Mouse (Mus musculus) gastrocnemius, adult 8-10 months (tissue): ENCODE results near the gene Ugt1a6a. TPM values are rescaled to one million over a fixed set of nuclear protein-coding genes. Genes with fewer than 3 reads are reported as not detected.

Source experiments
- DNase-seq, 2 experiments: peaks; one replicate each; pipeline ENCODE4 v3.0.0; 2022; ENCODE audit warnings: low spot score in 2 of 2
- total RNA-seq, 4 experiments: library from RNA; stranded (reverse); gene quantifications; 2 replicates each; pipeline ENCODE4 v1.2.4; 2022

Gene Ugt1a6a
- total RNA-seq, 4 experiments from 2014 or later: 0.22 to 2.0 (median 0.47) TPM

DNA sequence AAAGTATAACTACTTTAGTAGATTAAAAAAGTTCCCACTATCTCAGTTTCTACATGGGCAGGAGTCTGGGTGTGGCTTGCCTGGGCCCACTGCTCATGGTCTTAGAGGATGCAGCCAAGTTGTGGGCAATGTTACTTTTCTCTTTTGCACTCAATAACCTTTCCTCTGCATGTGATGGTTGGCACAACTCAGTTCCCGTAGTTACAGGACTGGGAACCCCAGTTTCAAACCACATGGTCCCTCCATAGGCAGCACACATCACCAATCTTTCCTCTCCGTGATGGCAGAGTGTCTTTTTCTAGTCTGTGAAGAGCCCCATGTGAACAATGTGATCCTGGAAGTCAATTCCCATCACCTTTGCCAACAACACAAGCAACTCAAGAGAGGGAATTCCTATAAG, 92.9 kb downstream of the Ugt1a6a start:
- peak in 1 of 2 experiments; percentile 3 for DNase-seq

DNA sequence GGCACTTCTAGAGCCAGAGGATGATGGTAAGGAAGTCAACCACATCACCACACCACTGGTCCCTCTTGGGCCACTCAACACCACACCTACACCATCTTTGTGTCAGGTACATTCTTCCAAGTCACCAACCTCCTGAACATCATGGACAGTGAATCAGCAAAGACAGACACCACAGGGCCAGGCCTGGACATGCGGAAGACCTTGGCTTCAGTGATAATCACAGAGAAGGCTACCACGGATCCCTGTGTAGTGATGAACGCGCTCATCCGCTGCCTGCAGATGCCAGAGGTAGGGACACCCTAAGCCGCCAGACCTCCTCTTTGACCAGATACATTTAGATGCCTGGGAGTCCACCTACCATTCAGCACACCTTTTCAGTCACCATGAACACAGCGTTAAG, 93.5 kb downstream of the Ugt1a6a start:
- peak; percentile 15 to 16 for DNase-seq

GRCm38 (mm10) chr1:88229566-88229965, 95.0 kb downstream of the Ugt1a6a start:
- peak in 1 of 2 experiments; percentile 4 for DNase-seq

- DNase-seq: no peak
These were observed 95.4 kb downstream of the Ugt1a6a start for GRCm38 (mm10) chr1:88229986-88230385.

DNA sequence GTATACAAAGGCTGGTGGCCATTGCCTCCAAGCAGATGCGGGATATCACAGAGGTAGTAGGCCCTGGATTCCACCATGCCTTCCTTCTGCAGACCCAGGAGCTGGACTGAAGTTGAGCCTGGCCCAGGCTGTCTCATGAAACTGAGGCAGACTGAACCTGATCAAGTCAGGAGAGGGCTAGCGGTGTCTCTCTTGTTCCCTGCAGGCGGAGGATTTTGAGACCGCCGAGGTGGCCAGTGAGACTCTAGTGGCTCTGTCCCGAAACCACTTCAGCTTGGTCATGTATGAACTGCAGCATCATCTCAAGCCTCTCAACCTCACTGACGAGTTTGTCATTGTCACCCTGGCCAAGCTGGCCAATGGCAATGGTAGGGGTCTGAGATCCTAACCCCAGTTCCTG, 95.8 kb downstream of the Ugt1a6a start:
- peak in 1 of 2 experiments; percentile 19 for DNase-seq

GRCm38 (mm10) chr1:88230981-88231802, 96.6 kb downstream of the Ugt1a6a start:
- DNase-seq: peak in 1 of 2 experiments; percentile 5

DNA sequence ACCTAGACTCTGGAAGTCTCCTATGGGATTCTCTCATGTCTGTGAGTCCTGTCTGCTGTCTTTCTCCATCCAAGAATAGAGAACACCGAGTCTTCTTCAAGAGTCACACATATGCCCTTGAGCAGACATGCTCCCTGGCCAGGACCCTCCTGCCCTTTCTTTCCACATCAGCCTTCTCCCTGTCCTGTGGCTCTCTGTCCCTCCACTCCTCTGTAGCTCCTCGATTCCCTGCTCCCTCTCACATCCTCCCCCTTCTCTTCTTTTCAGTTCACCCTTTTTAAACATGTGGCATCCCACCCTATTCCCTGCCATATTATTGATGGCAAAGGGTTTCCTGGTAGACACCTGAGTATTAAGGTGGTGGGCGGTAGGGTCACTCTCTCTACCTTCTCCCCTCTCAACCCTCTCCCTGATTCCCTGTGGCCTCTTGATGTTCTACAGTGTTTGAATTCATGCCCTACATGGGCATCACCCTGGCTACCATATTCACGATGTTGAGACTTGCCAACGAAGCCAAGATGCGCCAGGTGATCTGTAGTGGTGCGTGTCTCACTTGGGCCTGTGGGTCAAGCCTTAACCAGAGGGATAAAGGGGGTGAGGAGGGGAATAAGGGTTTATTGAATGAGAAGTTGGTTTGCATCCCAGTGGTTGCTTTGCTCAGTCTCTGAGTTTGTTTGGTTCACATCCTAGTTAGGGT, 97.3 kb downstream of the Ugt1a6a start:
- peak in 1 of 2 experiments; percentile 8 for DNase-seq

GRCm38 (mm10) chr1:88232664-88233380, 98.2 kb downstream of the Ugt1a6a start:
- DNase-seq: peak in 1 of 2 experiments; percentile 6

GRCm38 (mm10) chr1:88233421-88234247, 99.0 kb downstream of the Ugt1a6a start:
- peak in 1 of 2 experiments; percentile 35 for DNase-seq

GRCm38 (mm10) chr1:88234248-88234610, 99.6 kb downstream of the Ugt1a6a start:
- DNase-seq: no peak

- peak in 1 of 2 experiments; percentile 15 for DNase-seq
These were observed 100.0 kb downstream of the Ugt1a6a start for GRCm38 (mm10) chr1:88234646-88235045.

- DNase-seq: peak in 1 of 2 experiments; percentile 37
These were observed 100.7 kb downstream of the Ugt1a6a start for GRCm38 (mm10) chr1:88235046-88235893.

- DNase-seq: no peak
These were observed 101.3 kb downstream of the Ugt1a6a start for GRCm38 (mm10) chr1:88235894-88236415.

GRCm38 (mm10) chr1:88237311-88237710, 102.7 kb downstream of the Ugt1a6a start:
- DNase-seq: peak in 1 of 2 experiments; percentile 15

GRCm38 (mm10) chr1:88238771-88239170, 104.2 kb downstream of the Ugt1a6a start:
- DNase-seq: no peak

GRCm38 (mm10) chr1:88240072-88240471, 105.5 kb downstream of the Ugt1a6a start:
- no peak for DNase-seq

- DNase-seq: no peak
These were observed 106.0 kb downstream of the Ugt1a6a start for GRCm38 (mm10) chr1:88240579-88240978.

- no peak for DNase-seq
These were observed 109.3 kb downstream of the Ugt1a6a start for GRCm38 (mm10) chr1:88243861-88244260.

DNA sequence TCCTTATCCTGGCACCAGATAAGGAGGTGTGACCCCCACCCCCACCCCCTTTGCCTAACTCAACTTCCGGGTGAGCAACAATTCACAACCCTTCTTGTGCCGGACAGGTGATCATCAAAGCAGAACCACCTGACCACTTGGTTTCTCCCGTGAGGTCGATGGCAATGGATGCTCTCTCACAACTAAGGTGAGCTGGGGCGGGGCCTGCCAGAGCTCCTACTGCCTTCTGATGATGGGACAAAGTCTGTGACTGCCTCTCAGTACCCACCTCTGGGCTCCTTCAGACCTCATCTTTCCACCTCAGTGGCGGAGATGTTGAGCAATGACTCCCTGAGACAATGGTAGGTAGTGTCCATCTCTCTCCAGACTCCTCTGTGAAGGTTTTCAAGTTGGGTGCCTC, 111.3 kb downstream of the Ugt1a6a start:
- DNase-seq: no peak

DNA sequence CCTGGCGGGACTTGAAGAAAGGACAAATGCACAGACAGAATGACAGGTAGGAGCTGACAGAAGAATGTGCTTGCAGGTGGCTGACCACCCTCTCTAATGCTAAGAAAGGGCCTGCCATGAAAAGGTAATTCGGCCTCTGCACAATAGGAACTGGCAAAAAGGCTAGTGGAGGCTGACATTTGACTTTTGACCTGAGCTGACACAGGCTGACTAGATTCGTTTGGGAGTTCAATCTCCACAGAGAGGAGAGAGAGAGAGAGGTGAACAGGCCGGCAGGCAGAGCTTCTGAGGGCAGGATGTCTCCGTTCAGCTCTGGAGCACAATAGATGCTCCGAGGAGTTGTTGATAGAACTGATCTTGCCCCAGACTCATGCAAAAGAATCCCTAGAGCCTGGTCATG, 111.8 kb downstream of the Ugt1a6a start:
- no peak for DNase-seq
